Mouse (Mus musculus) limb, embryonic 10.5 days (tissue): Measurements from ENCODE around the gene Kif26b. TPM values are rescaled to one million over a fixed set of nuclear protein-coding genes. Genes with fewer than 3 reads are reported as not detected.

ENCODE experiments used
- DNase-seq: peaks from one replicate; pipeline ENCODE4 v3.0.0-alpha.2; 2017; ENCODE audit warnings: low spot score
- H3K27ac ChIP-seq: fragments of 300-500 bp; sonication (generic); 2 replicates; pipeline ENCODE4 v1.5.1; 2016; ENCODE audit warnings: mild to moderate bottlenecking
- H3K27me3 ChIP-seq: fragments of 300-500 bp; sonication (generic); 2 replicates; pipeline ENCODE4 v1.6.1; 2016; ENCODE audit warnings: low read depth, mild to moderate bottlenecking; ENCODE audit not compliant: poor library complexity, severe bottlenecking
- H3K36me3 ChIP-seq: fragments of 300-500 bp; sonication (generic); 2 replicates; pipeline ENCODE4 v1.6.1; 2016; ENCODE audit warnings: mild to moderate bottlenecking, moderate library complexity
- H3K4me1 ChIP-seq: fragments of 300-500 bp; sonication (generic); 2 replicates; pipeline ENCODE4 v1.6.1; 2016
- H3K4me3 ChIP-seq: fragments of 300-500 bp; sonication (generic); 2 replicates; pipeline ENCODE4 v1.5.1; 2016; ENCODE audit warnings: mild to moderate bottlenecking, moderate library complexity
- H3K9me3 ChIP-seq: fragments of 300-500 bp; sonication (generic); replicated peaks from 2 replicates; pipeline ENCODE4 v1.6.1; 2016; ENCODE audit warnings: mild to moderate bottlenecking
- WGBS: fragments of 180-500 bp; shearing (Covaris S2); methylation state at CpG from one replicate; pipeline ENCODE4 v1.1.7; 2016; 5-methylcytosine and 5-hydroxymethylcytosine counted together
- polyA plus RNA-seq: library from polyadenylated mRNA; unstranded; fragments of >200 nt; fragmentation: Nextera tagmentation; extraction: Ambion mirVana; gene quantifications from 2 replicates; pipeline ENCODE4 v1.2.1, GENCODE M21; 2016

Gene Kif26b
- polyA plus RNA-seq, 1 experiment from 2014 or later, result 24.8 TPM

GRCm38 (mm10) chr1:178631863-178632262 lies 102.9 kb downstream of the Kif26b start:
- Histone ChIP-seq H3K36me3 (peaks cover 35% of the 10 kb centered on the region), H3K27ac (no peak overlapping the region), H3K4me3 (no peak overlapping the region), H3K9me3 (no peaks in the 10 kb centered on the region), H3K27me3 (no peaks in the 10 kb centered on the region), H3K4me1 (peaks cover 37% of the 10 kb centered on the region)
- WGBS, result 39% methylated on average over 7 of the region's 7 CpGs
- DNase-seq, result no peak

- H3K4me1 ChIP-seq, result peaks cover 50% of the 10 kb centered on the region
- H3K27me3 ChIP-seq, result no peaks in the 10 kb centered on the region
- no peak overlapping the region for H3K4me3 ChIP-seq
- DNase-seq, result no peak
- H3K27ac ChIP-seq, result 0 out of 2 replicates have a peak overlapping the region, but pooled peaks have one; percentile 34
- H3K9me3 ChIP-seq, result no peaks in the 10 kb centered on the region
- 72% methylated on average over 19 of the region's 19 CpGs for WGBS
- H3K36me3 ChIP-seq, result peaks cover 14% of the 10 kb centered on the region
These were observed 105.6 kb downstream of the Kif26b start for GRCm38 (mm10) chr1:178634359-178635085.

GRCm38 (mm10) chr1:178635470-178635869 lies 106.5 kb downstream of the Kif26b start:
- no peaks in the 10 kb centered on the region for H3K9me3 ChIP-seq
- DNase-seq, result no peak
- H3K4me3 ChIP-seq, result no peak overlapping the region
- no peak overlapping the region for H3K27ac ChIP-seq
- no peaks in the 10 kb centered on the region for H3K27me3 ChIP-seq
- peaks cover 54% of the 10 kb centered on the region for H3K4me1 ChIP-seq
- peaks cover 14% of the 10 kb centered on the region for H3K36me3 ChIP-seq
- WGBS, result 85% methylated on average over 4 of the region's 4 CpGs

- 83% methylated on average over 7 of the region's 7 CpGs for WGBS
- no peak for DNase-seq
- Histone ChIP-seq H3K9me3 (no peaks in the 10 kb centered on the region), H3K36me3 (peaks cover 9% of the 10 kb centered on the region), H3K27ac (no peak overlapping the region), H3K4me1 (peaks cover 59% of the 10 kb centered on the region), H3K4me3 (no peak overlapping the region), H3K27me3 (no peaks in the 10 kb centered on the region)
These were observed 108.4 kb downstream of the Kif26b start for GRCm38 (mm10) chr1:178637293-178637692.

GRCm38 (mm10) chr1:178639951-178640350 lies 111.0 kb downstream of the Kif26b start:
- DNase-seq, result no peak
- 20% methylated on average over 6 of the region's 6 CpGs for WGBS
- H3K4me1 ChIP-seq, result peaks cover 60% of the 10 kb centered on the region

GRCm38 (mm10) chr1:178640719-178641455 lies 112.0 kb downstream of the Kif26b start:
- 44% methylated on average over 11 of the region's 11 CpGs for WGBS
- H3K4me3 ChIP-seq, result no peak overlapping the region
- no peaks in the 10 kb centered on the region for H3K27me3 ChIP-seq
- no peak overlapping the region for H3K27ac ChIP-seq
- DNase-seq, result no peak
- H3K9me3 ChIP-seq, result no peaks in the 10 kb centered on the region
- peaks cover 56% of the 10 kb centered on the region for H3K4me1 ChIP-seq
- H3K36me3 ChIP-seq, result peaks cover 20% of the 10 kb centered on the region

More at GRCm38 (mm10) chr1:178639951-178640350, 111.0 kb downstream of the Kif26b start:
- no peaks in the 10 kb centered on the region for H3K27me3 ChIP-seq
- H3K27ac ChIP-seq, result no peak overlapping the region
- H3K9me3 ChIP-seq, result no peaks in the 10 kb centered on the region
- H3K4me3 ChIP-seq, result no peak overlapping the region
- H3K36me3 ChIP-seq, result peaks cover 12% of the 10 kb centered on the region

GRCm38 (mm10) chr1:178641788-178642187 lies 112.9 kb downstream of the Kif26b start:
- Histone ChIP-seq H3K4me1 (peaks cover 53% of the 10 kb centered on the region), H3K36me3 (peaks cover 27% of the 10 kb centered on the region), H3K27ac (no peak overlapping the region), H3K27me3 (no peaks in the 10 kb centered on the region), H3K4me3 (no peak overlapping the region), H3K9me3 (no peaks in the 10 kb centered on the region)
- 81% methylated on average over 2 of the region's 2 CpGs for WGBS
- DNase-seq, result no peak

GRCm38 (mm10) chr1:178644954-178645353 lies 116.0 kb downstream of the Kif26b start:
- Histone ChIP-seq H3K4me3 (no peak overlapping the region), H3K9me3 (no peaks in the 10 kb centered on the region), H3K27me3 (no peaks in the 10 kb centered on the region), H3K36me3 (peaks cover 42% of the 10 kb centered on the region), H3K27ac (no peak overlapping the region), H3K4me1 (peaks cover 36% of the 10 kb centered on the region)
- WGBS, result 52% methylated on average over 4 of the region's 4 CpGs
- no peak for DNase-seq

- H3K4me1 ChIP-seq, result peaks cover 34% of the 10 kb centered on the region
- WGBS, result 90% methylated on average over 4 of the region's 4 CpGs
These were observed 117.7 kb downstream of the Kif26b start for GRCm38 (mm10) chr1:178646589-178646988.

GRCm38 (mm10) chr1:178655525-178655924 lies 126.6 kb downstream of the Kif26b start:
- peaks cover 59% of the 10 kb centered on the region for H3K4me1 ChIP-seq
- H3K9me3 ChIP-seq, result no peaks in the 10 kb centered on the region
- no peaks in the 10 kb centered on the region for H3K27me3 ChIP-seq
- H3K27ac ChIP-seq, result no peak overlapping the region
- no peak for DNase-seq
- H3K36me3 ChIP-seq, result peaks cover 17% of the 10 kb centered on the region; the same call in 1 of the 2 replicates
- H3K4me3 ChIP-seq, result no peak overlapping the region
- WGBS, result 84% methylated on average over 4 of the region's 4 CpGs

More at GRCm38 (mm10) chr1:178646589-178646988, 117.7 kb downstream of the Kif26b start:
- Histone ChIP-seq H3K27me3 (no peaks in the 10 kb centered on the region), H3K4me3 (no peak overlapping the region), H3K9me3 (no peaks in the 10 kb centered on the region), H3K27ac (no peak overlapping the region), H3K36me3 (peaks cover 47% of the 10 kb centered on the region)
- DNase-seq, result no peak

GRCm38 (mm10) chr1:178661035-178661434 lies 132.1 kb downstream of the Kif26b start:
- DNase-seq, result no peak
- H3K4me1 ChIP-seq, result peaks cover 59% of the 10 kb centered on the region
- H3K27me3 ChIP-seq, result no peaks in the 10 kb centered on the region
- 25% methylated on average over 3 of the region's 3 CpGs for WGBS
- no peak overlapping the region for H3K4me3 ChIP-seq
- H3K36me3 ChIP-seq, result peaks cover 6% of the 10 kb centered on the region; the same call in 1 of the 2 replicates
- no peak overlapping the region for H3K27ac ChIP-seq
- no peaks in the 10 kb centered on the region for H3K9me3 ChIP-seq

- no peak for DNase-seq
- Histone ChIP-seq H3K36me3 (peaks cover 8% of the 10 kb centered on the region; the same call in 1 of the 2 replicates), H3K9me3 (no peaks in the 10 kb centered on the region), H3K4me3 (no peak overlapping the region), H3K27ac (peak overlapping the region; percentile 42; the same call in 1 of the 2 replicates), H3K4me1 (peaks cover 59% of the 10 kb centered on the region), H3K27me3 (no peaks in the 10 kb centered on the region)
- WGBS, result 8% methylated on average over 5 of the region's 5 CpGs
These were observed 132.6 kb downstream of the Kif26b start for GRCm38 (mm10) chr1:178661556-178661955.

- WGBS, result 83% methylated on average over 1 of the region's 1 CpGs
- no peaks in the 10 kb centered on the region for H3K9me3 ChIP-seq
- H3K4me3 ChIP-seq, result no peak overlapping the region
- no peak for DNase-seq
- H3K4me1 ChIP-seq, result peaks cover 67% of the 10 kb centered on the region
- peak overlapping the region; percentile 73 for H3K27ac ChIP-seq
- H3K27me3 ChIP-seq, result no peaks in the 10 kb centered on the region
- peaks cover 16% of the 10 kb centered on the region; the same call in 1 of the 2 replicates for H3K36me3 ChIP-seq
These were observed 134.6 kb downstream of the Kif26b start for GRCm38 (mm10) chr1:178663539-178663938.
